Mouse (Mus musculus): ENCODE measurements at regions not wholly inside any gene's neighbourhood (a gene's known extent, or its start where the extent isn't known, plus 50 kb on each side); places are given as distances from the start of the nearest gene placed in this dataset.

GRCm38 (mm10) chr17:79230653-79231489 lies 124.0 kb downstream of the Cdc42ep3 start:
- no peak for ATAC-seq (ENCODE audit: low FRiP score)
- H3K27ac ChIP-seq (ENCODE audit: low read depth, low read length): no peak overlapping the region

GRCm38 (mm10) chr17:79206563-79206962 lies 148.3 kb downstream of the Cdc42ep3 start:
- H3K36me3 ChIP-seq (ENCODE audit: control insufficient read depth, insufficient read depth, low read length): no peaks in the 10 kb centered on the region
- ATAC-seq (ENCODE audit: low FRiP score): no peak
- no peaks in the 10 kb centered on the region for H3K9me3 ChIP-seq (ENCODE audit: control insufficient read depth, low read length)
- H3K4me3 ChIP-seq (ENCODE audit: low read depth, low read length): no peak overlapping the region
- DNase-seq (ENCODE audit: low spot score): no peak
- no peak overlapping the region for H3K4me2 ChIP-seq (replicated peaks; ENCODE audit: low read depth, low read length)
- H3K4me1 ChIP-seq (replicated peaks; ENCODE audit: control insufficient read depth, insufficient read depth, low read length): no peaks in the 10 kb centered on the region
- no peak overlapping the region for H3K9ac ChIP-seq (ENCODE audit: low read depth, low read length)
- H3K27ac ChIP-seq (ENCODE audit: low read depth, low read length): no peak overlapping the region
- H3K27me3 ChIP-seq (ENCODE audit: control insufficient read depth, insufficient read depth, low read length): no peaks in the 10 kb centered on the region
- WGBS: 94% methylated on average over 1 of the region's 1 CpGs

More at GRCm38 (mm10) chr17:79230653-79231489, 124.0 kb downstream of the Cdc42ep3 start:
- no peaks in the 10 kb centered on the region for H3K4me1 ChIP-seq (replicated peaks; ENCODE audit: control insufficient read depth, insufficient read depth, low read length)
- WGBS: 76% methylated on average over 25 of the region's 25 CpGs
- H3K9me3 ChIP-seq (ENCODE audit: control insufficient read depth, low read length): no peaks in the 10 kb centered on the region
- H3K4me3 ChIP-seq (ENCODE audit: low read depth, low read length): no peak overlapping the region
- H3K9ac ChIP-seq (ENCODE audit: low read depth, low read length): no peak overlapping the region
- no peaks in the 10 kb centered on the region for H3K36me3 ChIP-seq (ENCODE audit: control insufficient read depth, insufficient read depth, low read length)
- no peaks in the 10 kb centered on the region for H3K27me3 ChIP-seq (ENCODE audit: control insufficient read depth, insufficient read depth, low read length)
- DNase-seq (ENCODE audit: low spot score): no peak
- no peak overlapping the region for H3K4me2 ChIP-seq (replicated peaks; ENCODE audit: low read depth, low read length)

DNA sequence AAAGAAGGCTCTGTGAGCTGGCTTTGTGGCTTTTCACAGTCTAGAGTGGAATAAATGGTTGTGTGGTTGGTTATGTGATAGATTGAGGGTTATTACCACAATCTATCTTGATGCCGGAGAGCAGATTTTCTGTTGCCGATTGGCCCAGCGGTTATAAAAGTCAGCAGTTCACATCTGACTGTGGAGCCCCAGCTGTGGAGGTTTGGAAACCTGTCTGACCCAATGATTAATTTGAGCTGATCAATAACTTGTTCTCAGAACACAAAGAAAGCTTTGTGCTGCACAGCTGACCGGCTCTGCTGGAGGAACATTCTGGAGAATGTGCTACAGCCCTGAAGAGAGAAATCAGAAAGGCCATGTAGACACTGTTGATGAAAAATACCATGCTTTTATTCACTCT lies 148.8 kb downstream of the Cdc42ep3 start:
- no peak for DNase-seq (ENCODE audit: low spot score)
- H3K4me3 ChIP-seq (ENCODE audit: low read depth, low read length): no peak overlapping the region
- H3K27me3 ChIP-seq (ENCODE audit: control insufficient read depth, insufficient read depth, low read length): no peaks in the 10 kb centered on the region
- no peak overlapping the region for H3K9ac ChIP-seq (ENCODE audit: low read depth, low read length)
- ATAC-seq (ENCODE audit: low FRiP score): peak; percentile 40; the same call in 1 of the 2 replicates
- no peaks in the 10 kb centered on the region for H3K9me3 ChIP-seq (ENCODE audit: control insufficient read depth, low read length)
- no peak overlapping the region for H3K4me2 ChIP-seq (replicated peaks; ENCODE audit: low read depth, low read length)
- H3K36me3 ChIP-seq (ENCODE audit: control insufficient read depth, insufficient read depth, low read length): no peaks in the 10 kb centered on the region
- no peaks in the 10 kb centered on the region for H3K4me1 ChIP-seq (replicated peaks; ENCODE audit: control insufficient read depth, insufficient read depth, low read length)
- H3K27ac ChIP-seq (ENCODE audit: low read depth, low read length): no peak overlapping the region
- WGBS: 74% methylated on average over 4 of the region's 4 CpGs

DNA sequence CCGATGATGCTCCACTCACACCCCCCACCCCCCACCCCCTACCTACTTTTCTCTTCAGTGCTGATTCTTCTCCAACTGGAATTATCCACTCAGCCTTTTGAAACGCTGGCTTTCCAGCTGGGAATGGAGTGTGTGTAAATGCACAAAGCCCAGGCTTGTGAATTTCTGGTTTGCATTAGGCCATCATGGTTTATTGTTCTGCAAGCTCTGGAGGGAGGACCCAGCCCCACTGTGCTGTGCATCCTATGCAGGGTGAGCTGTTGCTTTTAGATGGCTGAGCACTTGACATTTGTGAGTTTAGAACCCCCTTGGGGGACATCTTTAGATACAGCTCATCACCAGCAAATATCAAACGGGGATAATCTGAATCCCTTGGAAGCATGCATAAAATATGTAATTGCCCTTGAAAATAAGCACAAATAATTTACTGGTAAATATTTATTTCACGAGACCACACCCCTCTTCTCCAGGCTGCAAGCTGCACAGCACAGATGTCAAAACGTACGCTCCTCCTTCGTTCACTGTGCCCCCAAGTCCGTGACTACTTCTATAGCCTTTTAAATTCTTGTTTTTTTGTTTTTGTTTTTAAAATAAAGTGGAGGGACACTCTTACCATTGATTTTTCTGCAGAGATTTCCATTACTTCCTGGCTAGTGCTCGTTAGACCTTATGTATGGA lies 148.2 kb downstream of the Qpct start:
- WGBS: 69% methylated on average over 9 of the region's 9 CpGs
- Histone ChIP-seq H3K27ac (ENCODE audit: low read depth, low read length) (no peak overlapping the region), H3K9me3 (ENCODE audit: control insufficient read depth, low read length) (no peaks in the 10 kb centered on the region), H3K9ac (ENCODE audit: low read depth, low read length) (no peak overlapping the region), H3K36me3 (ENCODE audit: control insufficient read depth, insufficient read depth, low read length) (no peaks in the 10 kb centered on the region), H3K4me3 (ENCODE audit: low read depth, low read length) (no peak overlapping the region), H3K4me1 (replicated peaks; ENCODE audit: control insufficient read depth, insufficient read depth, low read length) (no peaks in the 10 kb centered on the region), H3K27me3 (ENCODE audit: control insufficient read depth, insufficient read depth, low read length) (no peaks in the 10 kb centered on the region), H3K4me2 (replicated peaks; ENCODE audit: low read depth, low read length) (no peak overlapping the region)
- ATAC-seq (ENCODE audit: low FRiP score) (no peak), DNase-seq (ENCODE audit: low spot score) (no peak)

DNA sequence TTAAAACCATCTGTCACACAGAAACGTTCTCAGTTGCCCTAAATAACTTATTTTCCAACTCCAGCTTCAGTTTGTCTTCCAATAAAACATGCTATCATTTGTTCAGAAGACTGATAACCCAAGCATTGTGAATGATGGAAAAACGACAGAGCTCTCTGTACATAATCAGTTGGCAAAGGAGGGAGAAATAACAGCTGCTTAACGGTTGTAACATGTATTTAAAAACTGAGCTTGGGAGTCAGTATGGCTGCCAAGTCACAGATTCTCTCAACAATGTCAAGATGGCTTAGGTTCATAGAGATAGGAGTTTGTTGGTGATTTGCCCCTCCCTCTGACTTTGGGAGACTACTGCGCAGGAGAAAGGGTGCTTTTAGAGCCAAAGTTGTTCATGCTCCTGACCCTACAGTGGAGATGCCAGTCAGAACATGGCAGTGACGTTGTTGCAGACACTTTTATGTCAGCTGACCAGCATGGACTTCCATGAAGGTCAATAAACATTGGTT lies 140.2 kb downstream of the Qpct start:
- no peak overlapping the region for H3K27ac ChIP-seq (ENCODE audit: low read depth, low read length)
- H3K4me3 ChIP-seq (ENCODE audit: low read depth, low read length): no peak overlapping the region
- no peaks in the 10 kb centered on the region for H3K9me3 ChIP-seq (ENCODE audit: control insufficient read depth, low read length)
- H3K27me3 ChIP-seq (ENCODE audit: control insufficient read depth, insufficient read depth, low read length): no peaks in the 10 kb centered on the region
- H3K9ac ChIP-seq (ENCODE audit: low read depth, low read length): no peak overlapping the region
- WGBS: 75% methylated on average over 5 of the region's 5 CpGs
- no peaks in the 10 kb centered on the region for H3K4me1 ChIP-seq (replicated peaks; ENCODE audit: control insufficient read depth, insufficient read depth, low read length)
- ATAC-seq (ENCODE audit: low FRiP score) (no peak), DNase-seq (ENCODE audit: low spot score) (no peak)
- H3K4me2 ChIP-seq (replicated peaks; ENCODE audit: low read depth, low read length): no peak overlapping the region
- no peaks in the 10 kb centered on the region for H3K36me3 ChIP-seq (ENCODE audit: control insufficient read depth, insufficient read depth, low read length)

DNA sequence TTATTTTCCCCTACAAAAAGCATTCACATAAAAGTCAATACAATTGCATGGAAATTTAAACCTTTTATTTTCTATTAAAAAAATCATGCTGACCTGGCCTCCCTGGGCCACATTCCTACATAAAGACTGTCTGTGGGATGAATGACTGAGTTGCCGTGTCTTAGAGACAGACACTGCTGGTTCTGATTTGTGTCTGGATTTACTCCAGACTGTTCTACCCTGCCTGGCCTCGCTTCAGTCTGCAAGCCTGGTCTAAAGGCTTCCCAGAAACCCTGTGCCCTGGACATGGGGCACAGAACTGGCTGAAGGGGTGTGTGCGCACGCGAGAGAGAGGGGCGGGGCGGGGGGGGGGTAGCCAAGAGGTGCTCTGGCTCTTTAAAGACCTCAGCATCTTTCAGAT lies 136.6 kb downstream of the Qpct start:
- Histone ChIP-seq H3K9ac (ENCODE audit: low read depth, low read length) (no peak overlapping the region), H3K27me3 (ENCODE audit: control insufficient read depth, insufficient read depth, low read length) (no peaks in the 10 kb centered on the region), H3K4me3 (ENCODE audit: low read depth, low read length) (no peak overlapping the region), H3K36me3 (ENCODE audit: control insufficient read depth, insufficient read depth, low read length) (no peaks in the 10 kb centered on the region), H3K4me1 (replicated peaks; ENCODE audit: control insufficient read depth, insufficient read depth, low read length) (no peaks in the 10 kb centered on the region), H3K4me2 (replicated peaks; ENCODE audit: low read depth, low read length) (no peak overlapping the region), H3K27ac (ENCODE audit: low read depth, low read length) (no peak overlapping the region), H3K9me3 (ENCODE audit: control insufficient read depth, low read length) (no peaks in the 10 kb centered on the region)
- no peak for DNase-seq (ENCODE audit: low spot score)
- no peak for ATAC-seq (ENCODE audit: low FRiP score)
- 79% methylated on average over 7 of the region's 7 CpGs for WGBS

DNA sequence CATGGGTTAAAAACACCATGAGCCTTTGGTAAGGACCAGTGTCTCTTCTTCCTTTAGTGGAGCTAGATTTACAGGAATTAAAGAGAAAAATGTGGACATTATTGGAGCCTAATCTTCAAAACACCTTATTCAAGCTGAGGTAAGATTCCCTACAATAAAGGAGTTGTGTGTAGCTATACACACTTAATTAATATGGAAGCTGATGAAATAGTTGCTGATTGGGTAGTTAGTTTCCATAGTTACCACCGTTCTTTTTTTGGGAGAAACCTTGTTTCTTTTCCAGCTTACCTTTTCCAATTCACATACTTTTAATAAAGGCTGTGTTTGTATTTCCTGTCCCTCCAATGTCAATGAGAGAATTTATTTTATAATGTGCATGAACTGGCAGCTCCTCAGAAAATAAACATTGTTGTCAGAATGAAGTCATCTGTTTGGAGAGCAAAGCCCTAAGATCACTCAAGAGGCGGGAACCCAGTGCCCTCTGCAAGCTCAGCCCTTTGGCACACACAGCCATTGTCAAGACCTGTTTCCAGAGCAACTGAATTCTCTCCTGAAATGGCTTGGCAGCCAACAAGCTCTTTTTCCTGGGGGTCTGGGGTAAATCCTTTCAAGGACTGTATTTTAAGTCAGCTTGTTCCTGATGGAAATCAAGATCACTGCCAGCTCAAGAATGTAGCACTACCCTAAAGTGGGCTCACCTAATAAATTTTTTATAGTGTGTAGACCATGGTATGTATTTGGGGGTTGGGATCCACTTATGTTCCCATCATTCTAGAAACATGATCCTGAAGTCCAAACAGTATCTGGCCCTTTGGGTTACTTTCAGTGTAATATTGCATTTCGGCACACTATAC lies 128.8 kb downstream of the Qpct start:
- Histone ChIP-seq H3K27ac (ENCODE audit: low read depth, low read length) (no peak overlapping the region), H3K9ac (ENCODE audit: low read depth, low read length) (no peak overlapping the region), H3K9me3 (ENCODE audit: control insufficient read depth, low read length) (no peaks in the 10 kb centered on the region), H3K4me1 (replicated peaks; ENCODE audit: control insufficient read depth, insufficient read depth, low read length) (no peaks in the 10 kb centered on the region), H3K4me2 (replicated peaks; ENCODE audit: low read depth, low read length) (no peak overlapping the region), H3K36me3 (ENCODE audit: control insufficient read depth, insufficient read depth, low read length) (no peaks in the 10 kb centered on the region), H3K4me3 (ENCODE audit: low read depth, low read length) (no peak overlapping the region), H3K27me3 (ENCODE audit: control insufficient read depth, insufficient read depth, low read length) (no peaks in the 10 kb centered on the region)
- no peak for DNase-seq (ENCODE audit: low spot score)
- ATAC-seq (ENCODE audit: low FRiP score): no peak
- WGBS: 83% methylated on average over 3 of the region's 3 CpGs

- Histone ChIP-seq H3K9me3 (ENCODE audit: control insufficient read depth, low read length) (no peaks in the 10 kb centered on the region), H3K4me1 (replicated peaks; ENCODE audit: control insufficient read depth, insufficient read depth, low read length) (no peaks in the 10 kb centered on the region), H3K4me3 (ENCODE audit: low read depth, low read length) (no peak overlapping the region), H3K27me3 (ENCODE audit: control insufficient read depth, insufficient read depth, low read length) (no peaks in the 10 kb centered on the region), H3K4me2 (replicated peaks; ENCODE audit: low read depth, low read length) (no peak overlapping the region), H3K27ac (ENCODE audit: low read depth, low read length) (no peak overlapping the region), H3K36me3 (ENCODE audit: control insufficient read depth, insufficient read depth, low read length) (no peaks in the 10 kb centered on the region), H3K9ac (ENCODE audit: low read depth, low read length) (no peak overlapping the region)
- no peak for DNase-seq (ENCODE audit: low spot score)
- no peak for ATAC-seq (ENCODE audit: low FRiP score)
- 82% methylated on average over 3 of the region's 3 CpGs for WGBS
Measured at GRCm38 (mm10) chr17:79177259-79177658, 125.6 kb downstream of the Qpct start.
